Mouse (Mus musculus): ENCODE results near the gene Spata4. TPM values are rescaled to one million over a fixed set of nuclear protein-coding genes. Genes with fewer than 3 reads are reported as not detected.

Spata4 gene
- total RNA-seq, 2 experiments from 2014 or later, result not detected

Other genes starting within 250 kb of the Spata4 start
- gene Asb5, start 71.2 kb upstream of the Spata4 start, total RNA-seq (2021), result 100 to 1,000 TPM; 176 to 323 TPM
- gene Spcs3, start 70.8 kb upstream of the Spata4 start, total RNA-seq (2021), result 10 to 100 TPM; 24.0 to 29.4 TPM

All from gastrocnemius, adult 18-20 months (tissue).